Mouse (Mus musculus) ZHBTc4 (cell line): Measurements from ENCODE around the gene Arhgap8.

Source experiments
- DNase-seq: peaks from one replicate; pipeline ENCODE4 v3.0.0-alpha.2; 2011; ENCODE audit warnings: low read depth, low spot score

Gene Arhgap8

DNA sequence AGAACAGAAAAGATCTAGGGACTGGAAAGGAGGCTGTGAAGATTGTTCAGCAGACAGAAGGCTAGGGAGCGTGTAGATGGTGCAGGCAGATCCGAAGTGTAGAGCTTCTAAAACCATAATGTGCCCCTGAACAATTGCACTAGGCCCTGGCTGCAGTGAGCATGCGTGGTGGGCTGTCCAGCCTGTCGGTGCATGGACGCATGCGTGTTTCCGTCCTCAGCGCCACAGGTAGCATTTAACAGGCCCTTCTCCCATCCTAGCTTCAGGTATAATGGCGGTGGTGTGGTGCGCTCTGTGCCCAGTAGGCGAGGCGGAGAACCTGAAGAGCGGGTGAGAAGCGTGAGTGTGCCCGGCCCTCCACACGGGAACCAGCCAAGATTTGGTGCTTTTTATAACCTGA, 65.0 kb downstream of the Arhgap8 start:
- no peak for DNase-seq

- DNase-seq: no peak
These were observed 67.3 kb downstream of the Arhgap8 start for GRCm38 (mm10) chr15:84787161-84787560.

DNA sequence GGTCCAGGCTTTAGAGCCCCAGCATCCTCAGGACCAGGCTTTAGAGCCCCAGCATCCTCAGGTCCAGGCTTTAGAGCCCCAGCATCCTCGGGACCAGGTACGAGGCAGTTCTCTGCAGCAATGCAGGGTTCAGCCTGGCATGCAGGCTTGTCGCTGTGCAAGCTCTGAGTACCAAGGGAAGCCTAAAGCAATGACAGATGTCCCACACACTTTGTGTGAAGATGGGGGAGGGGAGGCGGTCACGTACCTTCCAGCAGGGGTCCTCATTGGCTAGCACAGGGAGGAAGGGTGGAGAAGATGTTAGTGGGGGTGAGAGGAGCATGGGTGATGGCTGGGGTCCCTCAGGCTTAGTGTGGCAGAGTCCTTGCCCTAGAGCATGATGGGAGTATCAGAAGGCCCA, 73.8 kb downstream of the Arhgap8 start:
- DNase-seq: no peak

- peak; percentile 12 for DNase-seq
These were observed 80.3 kb downstream of the Arhgap8 start for GRCm38 (mm10) chr15:84800132-84800531.

DNA sequence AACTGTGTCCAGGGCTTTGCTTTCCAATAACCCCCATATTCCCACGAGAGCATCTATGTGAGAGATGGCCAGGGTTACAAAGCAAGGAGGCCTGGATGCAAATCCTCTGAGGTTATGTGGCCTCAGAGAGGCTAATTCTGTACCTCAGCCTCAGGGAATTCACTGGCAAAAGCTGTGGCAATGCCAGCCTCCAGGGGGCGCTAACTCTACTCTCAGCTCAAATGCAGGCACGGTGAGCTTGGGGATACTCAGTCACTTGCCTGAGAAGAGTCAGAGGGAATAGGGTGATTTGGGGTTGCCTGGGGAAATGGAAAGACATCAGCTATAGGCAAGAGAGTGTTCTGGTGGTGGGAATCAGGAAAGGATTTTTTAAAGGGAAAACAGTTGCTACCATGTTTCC, 83.8 kb downstream of the Arhgap8 start:
- DNase-seq: peak; percentile 67

DNA sequence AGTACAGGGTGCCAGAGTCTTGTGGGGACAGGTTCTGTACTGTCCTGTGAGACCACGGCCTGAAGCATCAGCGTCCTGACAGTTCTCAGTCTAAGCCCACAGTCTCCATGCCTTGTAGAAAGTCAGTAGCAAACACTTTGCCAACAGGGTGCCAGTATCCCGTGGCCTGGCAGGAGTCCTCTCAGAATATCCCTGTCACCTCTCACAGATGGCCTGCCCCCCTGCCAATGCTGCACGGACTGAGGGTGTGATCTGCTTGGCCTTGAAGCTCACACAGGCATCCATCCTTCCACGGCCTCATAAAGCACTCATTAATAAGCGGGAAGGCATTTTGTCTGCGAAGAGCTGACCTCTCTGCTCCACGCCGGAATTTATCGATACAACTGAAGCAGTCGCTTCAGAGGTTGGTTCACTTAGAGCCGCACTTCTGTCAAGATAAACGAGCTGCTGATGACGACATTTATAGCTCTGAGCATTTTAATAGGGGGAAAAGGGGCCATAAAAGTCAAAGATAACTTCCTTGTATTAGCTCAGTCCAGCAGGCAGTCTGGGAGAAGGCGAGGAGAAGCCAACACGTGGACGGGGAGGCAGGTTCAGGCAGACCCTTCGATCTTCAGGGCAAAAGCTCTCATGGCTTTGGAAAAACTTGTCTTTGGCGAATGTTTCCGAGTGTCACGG, 89.6 kb downstream of the Arhgap8 start:
- DNase-seq: no peak

- no peak for DNase-seq
These were observed 91.3 kb downstream of the Arhgap8 start for GRCm38 (mm10) chr15:84811126-84811525.

GRCm38 (mm10) chr15:84812831-84813357, 93.0 kb downstream of the Arhgap8 start:
- DNase-seq: no peak

DNA sequence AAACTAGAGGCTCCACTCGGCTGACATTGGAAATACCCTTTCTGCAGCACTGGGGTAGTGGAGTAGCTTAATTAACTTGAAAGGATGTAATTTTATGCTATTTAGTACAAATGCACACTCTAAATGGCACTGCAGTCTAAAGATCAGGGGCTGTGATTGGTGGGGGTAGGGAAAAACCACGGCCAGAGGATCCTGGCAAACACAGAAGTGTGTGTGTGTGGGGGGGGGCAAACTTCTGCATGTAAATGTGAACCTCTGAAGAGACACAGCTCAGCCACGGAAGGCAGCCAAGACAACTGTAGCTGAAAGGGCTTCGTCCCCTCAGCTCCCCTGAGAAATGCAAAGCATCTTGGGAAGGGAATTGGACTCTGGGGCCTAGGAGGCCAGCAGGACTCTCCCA, 95.3 kb downstream of the Arhgap8 start:
- no peak for DNase-seq

GRCm38 (mm10) chr15:84817589-84817988, 97.7 kb downstream of the Arhgap8 start:
- no peak for DNase-seq

- DNase-seq: no peak
These were observed 98.4 kb downstream of the Arhgap8 start for GRCm38 (mm10) chr15:84818284-84818683.

DNA sequence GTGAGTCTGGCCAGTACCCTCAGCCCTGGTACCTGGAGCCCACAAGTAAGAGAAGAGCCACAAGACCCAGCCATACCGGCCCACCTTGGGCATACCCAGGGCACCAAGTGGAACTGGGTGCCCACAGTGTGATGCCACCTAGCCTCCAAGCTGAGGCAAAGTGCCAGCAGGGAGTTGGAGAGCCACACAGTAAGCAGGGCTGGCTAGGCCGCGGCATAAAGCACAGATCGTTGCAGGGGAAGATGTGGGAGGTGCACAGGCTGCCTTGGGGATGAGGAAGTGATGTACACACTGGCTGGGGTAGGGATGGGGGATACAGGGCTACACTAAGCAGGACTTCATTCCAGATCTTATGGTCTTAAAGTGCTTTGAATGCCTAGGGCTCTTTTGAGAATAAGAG, 101.0 kb downstream of the Arhgap8 start:
- DNase-seq: no peak
